Mouse (Mus musculus) cerebellum, adult 8-10 months (tissue): ENCODE measurements around the gene Tmtc1.

Experiments used
- DNase-seq: peaks from one replicate; pipeline ENCODE4 v3.0.0; 2022

Tmtc1 gene

DNA sequence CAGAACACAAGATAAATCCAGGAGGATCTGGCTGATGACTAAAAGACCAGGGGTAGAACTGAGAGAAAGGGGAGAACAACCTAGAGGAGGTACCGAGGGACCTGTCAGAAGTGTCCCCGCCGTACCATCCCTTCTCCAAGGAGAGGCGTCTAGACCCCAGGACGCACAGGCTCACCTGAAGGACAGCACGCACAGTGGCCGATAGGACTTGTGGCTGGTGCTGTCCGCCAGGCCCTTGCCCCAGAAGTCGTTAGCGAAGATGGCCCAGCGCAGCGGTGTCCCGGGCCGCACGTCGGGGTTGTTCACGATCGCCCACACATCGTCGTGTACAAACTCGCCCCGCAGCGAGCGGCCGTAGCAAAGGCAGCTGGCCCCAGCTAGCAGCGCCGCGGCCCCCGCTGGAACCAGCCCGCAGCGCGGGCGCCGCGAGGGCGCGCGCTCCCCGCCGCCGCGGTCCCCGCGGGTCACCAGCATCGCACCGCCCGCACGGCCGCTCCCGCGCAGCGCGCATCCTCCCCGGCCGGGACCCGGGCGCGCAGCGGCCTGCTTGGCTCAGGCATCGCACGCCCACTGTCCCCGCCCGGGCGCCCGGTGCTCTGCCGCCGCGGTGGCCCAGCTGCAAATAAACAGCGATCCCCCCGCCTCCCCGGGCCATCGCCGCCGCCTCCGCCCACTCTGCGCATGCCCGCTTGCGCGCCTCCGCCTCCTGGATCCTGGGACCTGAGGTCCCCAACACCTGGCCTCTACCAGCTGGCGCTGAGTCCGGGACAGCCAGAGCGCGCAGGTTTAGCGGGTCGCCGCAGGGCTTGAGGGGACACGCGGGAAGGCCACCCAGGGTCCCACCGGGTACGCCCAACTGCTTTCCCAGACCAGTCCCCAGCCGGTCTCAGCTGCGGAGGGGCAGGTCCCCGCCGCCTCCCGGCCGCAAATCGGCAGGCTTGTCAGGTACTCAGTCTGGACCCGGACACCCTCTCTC is at the start of gene Tmtc1:
Tmtc1 (minus strand) TSS at position 664 of the 976 bp plus-strand sequence.
- DNase-seq = peak; percentile 18

- no peak for DNase-seq
Measured at GRCm38 (mm10) chr6:148491849-148492248, 47.7 kb upstream of the Tmtc1 start.

DNA sequence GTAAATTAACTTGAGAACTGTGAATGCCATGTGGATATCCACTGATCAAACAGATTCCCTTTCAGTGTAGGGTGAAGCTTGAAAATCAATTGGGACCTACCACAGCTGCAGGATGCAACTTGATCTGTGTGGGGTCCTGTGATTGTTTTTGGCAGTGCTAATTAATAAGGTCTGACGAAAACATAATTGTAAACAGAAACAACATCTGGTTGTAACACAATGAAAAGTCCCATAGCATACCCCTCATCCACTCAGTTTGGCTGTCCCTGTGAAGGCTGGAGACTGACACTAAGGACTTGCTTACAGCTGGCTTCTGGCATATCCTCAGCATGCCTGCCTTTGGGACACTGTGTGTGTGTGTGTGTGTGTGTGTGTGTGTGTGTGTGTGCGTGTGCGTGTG is 42.6 kb upstream of the Tmtc1 start:
- no peak for DNase-seq

- no peak for DNase-seq
Measured at GRCm38 (mm10) chr6:148481894-148482293, 37.7 kb upstream of the Tmtc1 start.

DNA sequence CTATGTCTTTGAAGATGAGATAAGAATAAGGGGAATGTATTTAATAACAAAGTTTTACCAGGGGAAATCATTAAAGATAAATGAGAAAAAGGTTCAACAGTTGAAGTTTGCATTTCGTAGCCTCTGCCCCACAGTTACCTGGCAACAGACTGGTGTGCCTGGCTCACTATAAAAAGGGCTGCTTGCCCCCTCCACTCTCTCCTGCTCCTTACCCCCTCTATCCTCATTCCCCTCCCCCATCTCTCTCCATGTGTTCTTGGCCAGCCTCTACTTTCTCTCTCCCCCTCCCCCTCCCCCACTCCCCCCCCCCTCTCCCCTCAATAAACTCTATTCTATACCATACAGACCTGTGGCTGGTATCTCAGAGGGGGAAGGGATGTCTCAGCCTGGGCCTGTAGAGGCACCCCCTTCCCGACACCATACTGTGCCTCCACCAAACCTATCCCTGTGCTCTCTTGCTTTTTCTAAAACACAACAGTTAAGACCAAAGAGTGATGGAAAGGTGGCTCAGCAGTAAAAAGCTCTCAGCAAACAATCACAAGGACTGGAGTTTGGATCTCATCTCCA is 35.6 kb upstream of the Tmtc1 start:
- no peak for DNase-seq

DNA sequence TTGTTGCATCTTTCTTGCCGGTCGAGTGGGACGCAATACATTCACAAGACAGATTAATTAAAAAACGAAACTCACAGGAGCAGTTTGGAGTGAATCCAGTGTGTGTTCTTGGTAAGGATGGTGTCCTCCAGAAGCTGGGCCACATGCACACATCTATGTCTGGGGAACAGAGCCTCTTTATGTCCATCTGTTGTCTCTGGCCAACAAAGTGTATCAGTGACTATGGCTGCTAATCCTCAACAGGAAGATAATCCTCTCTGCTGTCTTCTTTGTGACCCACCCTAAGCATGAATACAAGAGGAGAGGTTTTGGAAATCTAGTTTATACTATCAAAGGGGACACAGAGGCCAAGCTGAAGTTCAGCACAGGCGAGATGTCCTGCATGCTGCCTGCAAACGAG is 34.2 kb upstream of the Tmtc1 start:
- DNase-seq = no peak

DNA sequence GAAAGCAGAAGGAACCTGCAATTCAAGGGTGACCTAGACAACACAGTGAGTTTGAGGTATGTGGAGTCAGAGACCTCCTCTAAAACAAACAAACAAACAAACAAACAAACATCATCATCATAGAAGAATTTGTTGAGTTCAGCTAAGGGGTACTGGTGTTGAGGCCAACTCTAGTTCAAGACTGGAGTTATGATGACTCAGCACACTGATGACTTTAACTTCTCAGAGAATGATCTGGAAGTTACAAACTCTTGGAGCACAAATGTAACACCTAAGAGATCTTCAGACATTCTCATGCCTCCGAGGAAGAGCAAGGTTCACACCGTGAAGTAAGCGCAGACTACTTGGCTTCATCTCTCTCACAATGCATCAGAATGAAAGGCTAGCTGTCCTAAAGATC is 28.1 kb upstream of the Tmtc1 start:
- DNase-seq = no peak

GRCm38 (mm10) chr6:148467924-148468389 is 23.8 kb upstream of the Tmtc1 start:
- no peak for DNase-seq

- no peak for DNase-seq
Measured at GRCm38 (mm10) chr6:148467170-148467921, 23.2 kb upstream of the Tmtc1 start.

- DNase-seq = no peak
Measured at GRCm38 (mm10) chr6:148459636-148460035, 15.4 kb upstream of the Tmtc1 start.

- no peak for DNase-seq
Measured at GRCm38 (mm10) chr6:148455470-148455869, 11.3 kb upstream of the Tmtc1 start.

DNA sequence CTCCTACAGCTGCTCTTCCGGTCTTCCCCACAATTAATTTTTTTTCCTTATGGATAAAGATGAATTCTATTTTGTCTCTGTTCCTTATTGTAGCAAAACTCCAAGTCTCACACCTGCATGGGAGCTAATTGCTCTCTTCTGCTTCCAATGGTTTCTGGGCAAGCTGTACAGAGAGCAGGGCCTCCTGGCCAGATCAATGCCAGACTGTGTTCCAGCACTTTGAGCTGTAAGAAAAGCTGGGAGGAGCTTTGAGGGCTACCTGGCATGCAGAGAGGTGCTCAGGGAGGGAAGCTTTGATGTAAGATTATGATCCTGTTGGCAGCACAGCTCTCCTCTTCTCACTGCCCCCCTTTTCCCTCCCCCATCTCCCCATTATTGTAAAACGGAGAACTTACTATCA is 10.6 kb upstream of the Tmtc1 start:
- DNase-seq = no peak

DNA sequence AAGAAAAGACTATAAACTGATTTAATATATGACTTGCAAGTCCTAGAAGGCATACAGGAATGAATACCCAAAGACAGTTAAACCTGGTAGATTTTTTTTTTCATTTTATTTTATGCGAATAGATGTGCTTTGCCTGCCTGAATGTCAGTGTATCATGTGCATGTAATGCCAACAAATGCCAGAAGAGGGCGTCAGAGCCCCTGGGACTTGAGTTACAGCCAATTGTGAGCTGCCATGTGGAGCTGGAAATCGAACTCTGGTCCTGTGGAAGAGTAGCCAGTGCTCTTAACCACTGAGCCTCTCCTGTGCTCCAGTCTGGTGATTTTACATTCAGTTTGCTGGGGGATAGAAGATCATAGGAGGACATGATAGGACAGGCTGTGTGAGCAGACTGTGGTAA is 4.0 kb upstream of the Tmtc1 start:
- no peak for DNase-seq

- DNase-seq = no peak
Measured at GRCm38 (mm10) chr6:148446113-148446512, 1.9 kb upstream of the Tmtc1 start.

- DNase-seq = no peak
Measured at GRCm38 (mm10) chr6:148444796-148445195, 607 bp upstream of the Tmtc1 start.

- DNase-seq = no peak
Measured at GRCm38 (mm10) chr6:148443291-148443725, 881 bp downstream of the Tmtc1 start.

DNA sequence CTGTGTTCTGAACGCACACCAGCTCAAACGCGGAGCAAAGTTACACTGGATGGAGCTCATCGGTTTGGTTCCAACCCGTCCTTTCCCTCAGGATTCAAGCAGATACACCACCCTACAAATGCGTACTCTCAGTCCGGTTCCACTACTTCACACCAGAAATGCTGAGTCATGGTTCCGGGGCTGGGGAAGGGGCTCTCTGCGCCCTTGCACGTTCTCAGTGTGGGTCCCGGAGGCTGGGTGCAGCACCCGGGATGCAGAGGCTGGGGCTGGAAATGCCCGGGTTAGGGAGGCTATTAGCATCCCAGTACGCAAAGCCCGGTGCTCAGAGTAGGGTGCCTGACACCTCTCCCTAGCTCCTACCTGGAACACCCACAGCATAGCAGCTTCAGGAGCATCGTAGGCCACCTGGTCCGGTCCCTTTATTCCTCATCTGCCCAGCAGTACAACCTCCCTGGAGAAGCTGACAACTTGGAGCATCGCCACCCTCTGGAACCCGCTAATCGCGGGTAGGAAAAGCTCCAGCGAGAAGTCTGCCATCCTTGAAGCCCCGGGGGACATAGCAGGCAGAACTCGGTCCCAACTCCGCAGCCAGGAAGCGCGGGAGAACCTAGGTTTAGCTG is 1.4 kb downstream of the Tmtc1 start:
- no peak for DNase-seq

GRCm38 (mm10) chr6:148441871-148442270 is 2.3 kb downstream of the Tmtc1 start:
- no peak for DNase-seq

DNA sequence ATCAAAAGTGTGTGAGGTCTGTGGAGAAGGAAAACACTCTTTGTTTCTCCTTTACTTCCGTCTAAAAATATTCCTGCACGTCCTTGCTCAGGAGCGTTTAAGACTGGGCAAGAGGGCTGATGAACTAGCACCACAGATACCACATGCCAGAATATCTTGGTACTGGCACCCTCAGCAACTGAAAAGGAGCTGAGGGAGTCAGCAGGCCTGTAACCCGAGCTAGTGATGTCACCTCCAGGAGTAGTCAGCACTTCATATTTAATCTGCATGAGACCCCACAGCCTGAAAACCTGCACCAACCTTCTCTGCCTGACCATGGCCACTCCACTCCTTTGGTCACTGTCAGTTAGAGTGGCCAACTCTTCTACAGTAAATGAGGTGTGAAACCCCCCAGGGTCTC is 5.1 kb downstream of the Tmtc1 start:
- no peak for DNase-seq

- no peak for DNase-seq
Measured at GRCm38 (mm10) chr6:148437565-148437964, 6.6 kb downstream of the Tmtc1 start.

DNA sequence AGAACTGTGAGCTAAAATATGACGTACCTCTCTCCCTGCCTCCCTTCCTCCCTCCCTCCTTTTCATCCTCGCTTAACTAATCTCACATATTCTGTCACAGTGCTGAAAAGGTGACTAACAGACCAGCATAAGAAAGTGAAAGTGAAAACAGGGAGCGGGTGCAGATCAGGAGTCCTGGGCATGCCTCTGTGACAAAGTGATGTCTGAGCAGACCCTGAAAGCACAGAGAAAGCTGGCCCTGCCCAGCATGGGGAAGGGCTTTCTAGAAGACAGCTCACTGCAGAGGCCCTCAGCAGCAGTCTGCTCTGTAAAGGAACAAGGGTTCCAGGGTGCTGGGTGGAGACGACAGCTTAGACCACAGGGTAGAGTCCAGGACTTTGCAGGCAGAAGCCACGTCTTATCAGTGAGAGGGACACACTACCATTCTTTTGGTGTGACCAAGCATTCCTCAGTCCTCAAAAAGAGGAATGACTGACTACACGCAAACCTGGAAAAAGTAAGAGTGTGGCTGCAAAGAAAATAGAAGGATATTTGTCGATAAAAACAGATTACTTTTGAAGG is 7.7 kb downstream of the Tmtc1 start:
- DNase-seq = no peak

GRCm38 (mm10) chr6:148421577-148421976 is 22.6 kb downstream of the Tmtc1 start:
- DNase-seq = no peak

DNA sequence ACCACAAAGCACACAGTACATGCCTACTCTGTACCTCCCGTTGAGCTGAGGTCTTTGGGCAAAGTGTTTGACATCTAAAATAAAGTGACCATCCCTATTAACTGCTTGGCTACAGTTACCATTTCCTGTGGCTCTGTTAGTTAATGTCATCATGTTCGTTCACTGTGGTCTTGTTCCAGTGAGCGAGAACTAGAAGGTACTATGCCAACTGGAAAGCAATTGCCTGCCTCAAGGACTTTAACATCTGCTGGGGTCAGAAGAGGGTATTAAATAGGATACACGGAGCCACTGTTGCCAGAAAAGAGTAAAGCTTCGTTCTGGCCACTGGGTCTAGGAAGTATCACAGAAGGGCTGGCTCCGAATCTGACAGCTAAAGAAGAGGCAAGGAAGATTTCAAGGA is 23.8 kb downstream of the Tmtc1 start:
- DNase-seq = no peak
